Mouse (Mus musculus): ENCODE results near the gene Btbd17. TPM values are rescaled to one million over a fixed set of nuclear protein-coding genes. Genes with fewer than 3 reads are reported as not detected.
A peak's percentile ranks its signal among the peaks of the same experiment; 100 is the strongest.

The Btbd17 gene
- polyA plus RNA-seq, 1 experiment from 2014 or later, result 47.3 TPM

GRCm38 (mm10) chr11:114822727-114823126 lies 27.0 kb upstream of the Btbd17 start:
- no peak for DNase-seq (ENCODE audit: low spot score)
- H3K36me3 ChIP-seq (ENCODE audit: control insufficient read depth, insufficient read depth, low read length), result no peaks in the 10 kb centered on the region
- no peak overlapping the region for H3K27ac ChIP-seq (ENCODE audit: low read depth, low read length)
- H3K4me1 ChIP-seq (replicated peaks; ENCODE audit: control insufficient read depth, insufficient read depth, low read length), result peaks cover 12% of the 10 kb centered on the region
- no peak overlapping the region for H3K4me2 ChIP-seq (ENCODE audit: low read depth, low read length, severe bottlenecking)
- no peak overlapping the region for H3K4me3 ChIP-seq (ENCODE audit: low read depth, low read length)
- ATAC-seq (replicated peaks; ENCODE audit: low FRiP score), result no peak
- 66% methylated on average over 12 of the region's 12 CpGs for WGBS
- H3K9me3 ChIP-seq (ENCODE audit: control insufficient read depth, low read length), result no peaks in the 10 kb centered on the region
- H3K9ac ChIP-seq (ENCODE audit: low read length), result no peak overlapping the region
- no peaks in the 10 kb centered on the region for H3K27me3 ChIP-seq (ENCODE audit: control insufficient read depth, insufficient read depth, low read length)

GRCm38 (mm10) chr11:114821325-114821724 lies 25.6 kb upstream of the Btbd17 start:
- H3K9ac ChIP-seq (ENCODE audit: low read length), result no peak overlapping the region
- H3K27ac ChIP-seq (ENCODE audit: low read depth, low read length), result no peak overlapping the region
- H3K4me1 ChIP-seq (replicated peaks; ENCODE audit: control insufficient read depth, insufficient read depth, low read length), result peaks cover 12% of the 10 kb centered on the region
- H3K27me3 ChIP-seq (ENCODE audit: control insufficient read depth, insufficient read depth, low read length), result no peaks in the 10 kb centered on the region
- H3K4me3 ChIP-seq (ENCODE audit: low read depth, low read length), result no peak overlapping the region
- 60% methylated on average over 1 of the region's 1 CpGs for WGBS
- no peak for ATAC-seq (replicated peaks; ENCODE audit: low FRiP score)
- H3K4me2 ChIP-seq (ENCODE audit: low read depth, low read length, severe bottlenecking), result no peak overlapping the region
- DNase-seq (ENCODE audit: low spot score), result no peak
- no peaks in the 10 kb centered on the region for H3K36me3 ChIP-seq (ENCODE audit: control insufficient read depth, insufficient read depth, low read length)
- H3K9me3 ChIP-seq (ENCODE audit: control insufficient read depth, low read length), result no peaks in the 10 kb centered on the region

DNA sequence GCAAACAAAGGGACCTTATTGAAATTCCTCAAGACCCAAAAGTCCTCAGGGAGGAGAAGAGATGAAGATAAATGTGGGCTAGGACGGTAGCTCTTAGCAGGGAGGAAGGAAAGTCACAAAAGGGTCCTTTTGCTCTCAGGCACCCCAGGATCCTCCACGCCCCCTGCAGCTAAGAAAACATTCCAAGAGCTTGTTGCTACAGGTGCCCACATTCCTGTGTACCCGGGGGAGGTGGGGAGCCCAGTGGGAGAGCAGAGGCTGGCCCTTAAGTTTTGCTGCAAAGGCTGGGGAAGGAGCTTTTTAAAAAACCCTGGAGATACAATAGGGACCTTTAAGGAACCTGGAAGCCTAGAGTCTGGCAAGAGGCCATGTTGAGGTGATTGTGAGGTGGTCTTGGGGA lies 24.7 kb upstream of the Btbd17 start:
- ATAC-seq (replicated peaks; ENCODE audit: low FRiP score) (no peak), DNase-seq (ENCODE audit: low spot score) (no peak)
- no peaks in the 10 kb centered on the region for H3K9me3 ChIP-seq (ENCODE audit: control insufficient read depth, low read length)
- H3K9ac ChIP-seq (ENCODE audit: low read length), result no peak overlapping the region
- H3K36me3 ChIP-seq (ENCODE audit: control insufficient read depth, insufficient read depth, low read length), result no peaks in the 10 kb centered on the region
- no peaks in the 10 kb centered on the region for H3K27me3 ChIP-seq (ENCODE audit: control insufficient read depth, insufficient read depth, low read length)
- peaks cover 12% of the 10 kb centered on the region for H3K4me1 ChIP-seq (replicated peaks; ENCODE audit: control insufficient read depth, insufficient read depth, low read length)
- no peak overlapping the region for H3K4me2 ChIP-seq (ENCODE audit: low read depth, low read length, severe bottlenecking)
- H3K4me3 ChIP-seq (ENCODE audit: low read depth, low read length), result no peak overlapping the region
- WGBS, result 42% methylated on average over 3 of the region's 3 CpGs
- H3K27ac ChIP-seq (ENCODE audit: low read depth, low read length), result no peak overlapping the region

GRCm38 (mm10) chr11:114819110-114819509 lies 23.4 kb upstream of the Btbd17 start:
- Histone ChIP-seq H3K4me1 (replicated peaks; ENCODE audit: control insufficient read depth, insufficient read depth, low read length) (peaks cover 12% of the 10 kb centered on the region), H3K27me3 (ENCODE audit: control insufficient read depth, insufficient read depth, low read length) (no peaks in the 10 kb centered on the region), H3K4me3 (ENCODE audit: low read depth, low read length) (no peak overlapping the region), H3K36me3 (ENCODE audit: control insufficient read depth, insufficient read depth, low read length) (no peaks in the 10 kb centered on the region), H3K9ac (ENCODE audit: low read length) (no peak overlapping the region), H3K9me3 (ENCODE audit: control insufficient read depth, low read length) (no peaks in the 10 kb centered on the region), H3K27ac (ENCODE audit: low read depth, low read length) (no peak overlapping the region), H3K4me2 (ENCODE audit: low read depth, low read length, severe bottlenecking) (no peak overlapping the region)
- ATAC-seq (replicated peaks; ENCODE audit: low FRiP score) (no peak), DNase-seq (ENCODE audit: low spot score) (no peak)
- 27% methylated on average over 2 of the region's 2 CpGs for whole genome bisulfite sequencing

- Histone ChIP-seq H3K36me3 (ENCODE audit: control insufficient read depth, insufficient read depth, low read length) (no peaks in the 10 kb centered on the region), H3K9me3 (ENCODE audit: control insufficient read depth, low read length) (no peaks in the 10 kb centered on the region), H3K27me3 (ENCODE audit: control insufficient read depth, insufficient read depth, low read length) (no peaks in the 10 kb centered on the region), H3K27ac (ENCODE audit: low read depth, low read length) (no peak overlapping the region), H3K4me2 (ENCODE audit: low read depth, low read length, severe bottlenecking) (no peak overlapping the region), H3K9ac (ENCODE audit: low read length) (no peak overlapping the region), H3K4me3 (ENCODE audit: low read depth, low read length) (no peak overlapping the region), H3K4me1 (replicated peaks; ENCODE audit: control insufficient read depth, insufficient read depth, low read length) (peaks cover 8% of the 10 kb centered on the region)
- 91% methylated on average over 7 of the region's 7 CpGs for WGBS
- DNase-seq (ENCODE audit: low spot score) (no peak), ATAC-seq (replicated peaks; ENCODE audit: low FRiP score) (no peak)
These were observed 22.4 kb upstream of the Btbd17 start for GRCm38 (mm10) chr11:114818185-114818584.

- no peak overlapping the region for H3K4me2 ChIP-seq (ENCODE audit: low read depth, low read length, severe bottlenecking)
- H3K9me3 ChIP-seq (ENCODE audit: control insufficient read depth, low read length), result no peaks in the 10 kb centered on the region
- no peaks in the 10 kb centered on the region for H3K36me3 ChIP-seq (ENCODE audit: control insufficient read depth, insufficient read depth, low read length)
- peaks cover 3% of the 10 kb centered on the region; the same call in 1 of the 2 replicates for H3K4me1 ChIP-seq (replicated peaks; ENCODE audit: control insufficient read depth, insufficient read depth, low read length)
- H3K4me3 ChIP-seq (ENCODE audit: low read depth, low read length), result no peak overlapping the region
- H3K27ac ChIP-seq (ENCODE audit: low read depth, low read length), result no peak overlapping the region
- H3K27me3 ChIP-seq (ENCODE audit: control insufficient read depth, insufficient read depth, low read length), result no peaks in the 10 kb centered on the region
- no peak for DNase-seq (ENCODE audit: low spot score)
- 91% methylated on average over 4 of the region's 4 CpGs for WGBS
- no peak for ATAC-seq (replicated peaks; ENCODE audit: low FRiP score)
- no peak overlapping the region for H3K9ac ChIP-seq (ENCODE audit: low read length)
These were observed 21.2 kb upstream of the Btbd17 start for GRCm38 (mm10) chr11:114816934-114817333.

- no peak for ATAC-seq (replicated peaks; ENCODE audit: low FRiP score)
- Histone ChIP-seq H3K4me3 (ENCODE audit: low read depth, low read length) (no peak overlapping the region), H3K9ac (ENCODE audit: low read length) (no peak overlapping the region), H3K27ac (ENCODE audit: low read depth, low read length) (no peak overlapping the region), H3K4me1 (replicated peaks; ENCODE audit: control insufficient read depth, insufficient read depth, low read length) (peaks cover 3% of the 10 kb centered on the region; the same call in 1 of the 2 replicates), H3K9me3 (ENCODE audit: control insufficient read depth, low read length) (no peaks in the 10 kb centered on the region), H3K27me3 (ENCODE audit: control insufficient read depth, insufficient read depth, low read length) (no peaks in the 10 kb centered on the region), H3K36me3 (ENCODE audit: control insufficient read depth, insufficient read depth, low read length) (no peaks in the 10 kb centered on the region), H3K4me2 (ENCODE audit: low read depth, low read length, severe bottlenecking) (no peak overlapping the region)
- WGBS, result 84% methylated on average over 11 of the region's 11 CpGs
- no peak for DNase-seq (ENCODE audit: low spot score)
These were observed 19.3 kb upstream of the Btbd17 start for GRCm38 (mm10) chr11:114814873-114815592.

DNA sequence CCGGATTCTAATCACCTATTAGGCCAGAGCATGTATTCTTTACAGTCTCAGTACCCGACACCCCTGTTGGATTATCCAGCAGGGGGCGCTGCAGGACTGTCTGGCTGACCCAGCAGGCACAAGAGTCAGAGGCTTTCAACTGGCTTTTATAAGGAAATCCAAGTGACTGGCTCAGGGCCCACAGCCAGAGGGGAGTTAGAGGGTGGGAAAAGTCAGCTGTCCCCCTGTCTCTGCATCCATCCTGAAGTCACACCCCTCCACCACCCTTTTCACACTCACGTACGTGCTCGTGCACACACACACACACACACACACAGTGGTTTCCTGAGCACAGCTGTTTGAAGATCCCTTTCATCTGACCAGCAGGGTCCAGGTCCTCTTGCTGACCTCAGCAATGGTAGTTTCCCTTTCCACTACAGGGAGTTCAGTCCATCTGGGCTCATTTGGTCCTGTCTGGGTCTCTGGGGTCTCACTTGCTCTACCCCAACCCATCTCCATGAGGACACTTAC lies 17.0 kb upstream of the Btbd17 start:
- H3K27me3 ChIP-seq (ENCODE audit: control insufficient read depth, insufficient read depth, low read length), result no peaks in the 10 kb centered on the region
- peaks cover 1% of the 10 kb centered on the region; the same call in 1 of the 2 replicates for H3K4me1 ChIP-seq (replicated peaks; ENCODE audit: control insufficient read depth, insufficient read depth, low read length)
- WGBS, result 18% methylated on average over 6 of the region's 6 CpGs
- no peak overlapping the region for H3K4me3 ChIP-seq (ENCODE audit: low read depth, low read length)
- H3K27ac ChIP-seq (ENCODE audit: low read depth, low read length), result no peak overlapping the region
- peak; percentile 71 for ATAC-seq (replicated peaks; ENCODE audit: low FRiP score)
- H3K9ac ChIP-seq (ENCODE audit: low read length), result 0 out of 2 replicates have a peak overlapping the region, but pooled peaks have one; percentile 16
- no peak overlapping the region for H3K4me2 ChIP-seq (ENCODE audit: low read depth, low read length, severe bottlenecking)
- H3K9me3 ChIP-seq (ENCODE audit: control insufficient read depth, low read length), result no peaks in the 10 kb centered on the region
- H3K36me3 ChIP-seq (ENCODE audit: control insufficient read depth, insufficient read depth, low read length), result no peaks in the 10 kb centered on the region
- peak; percentile 95 for DNase-seq (ENCODE audit: low spot score)

DNA sequence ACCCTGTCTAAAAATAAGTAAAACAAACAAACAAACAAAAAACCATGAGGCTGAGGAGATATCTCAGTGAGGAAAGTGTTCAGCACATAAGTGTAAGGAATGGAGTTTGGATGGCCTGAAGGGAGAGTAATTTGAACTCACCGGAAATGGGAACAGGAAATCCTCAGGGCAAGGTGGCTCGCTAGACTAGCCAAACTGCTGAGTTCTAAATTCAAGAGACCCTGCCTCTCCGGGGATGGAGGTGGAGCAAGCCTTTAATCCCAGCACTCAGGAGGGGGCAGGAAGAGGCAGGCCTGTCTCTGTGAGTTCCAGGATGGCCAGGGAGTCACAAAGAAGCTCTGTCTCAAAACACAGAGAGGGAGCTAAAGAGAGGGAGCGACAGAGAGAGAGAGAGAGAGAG lies 14.6 kb upstream of the Btbd17 start:
- Histone ChIP-seq H3K4me3 (ENCODE audit: low read depth, low read length) (no peak overlapping the region), H3K27me3 (ENCODE audit: control insufficient read depth, insufficient read depth, low read length) (no peaks in the 10 kb centered on the region), H3K4me2 (ENCODE audit: low read depth, low read length, severe bottlenecking) (no peak overlapping the region), H3K36me3 (ENCODE audit: control insufficient read depth, insufficient read depth, low read length) (no peaks in the 10 kb centered on the region), H3K27ac (ENCODE audit: low read depth, low read length) (no peak overlapping the region), H3K9me3 (ENCODE audit: control insufficient read depth, low read length) (no peaks in the 10 kb centered on the region), H3K9ac (ENCODE audit: low read length) (no peak overlapping the region), H3K4me1 (replicated peaks; ENCODE audit: control insufficient read depth, insufficient read depth, low read length) (peaks cover 9% of the 10 kb centered on the region; the same call in 1 of the 2 replicates)
- DNase-seq (ENCODE audit: low spot score) (no peak), ATAC-seq (replicated peaks; ENCODE audit: low FRiP score) (no peak)
- 26% methylated on average over 4 of the region's 4 CpGs for WGBS
